Mouse (Mus musculus) intestine, embryonic 14.5 days (tissue): Measurements from ENCODE around the gene Olfr1121. TPM values are rescaled to one million over a fixed set of nuclear protein-coding genes. Genes with fewer than 3 reads are reported as not detected.

ENCODE experiments used
- polyA plus RNA-seq: library from polyadenylated mRNA; unstranded; fragments of >200 nt; fragmentation: Nextera tagmentation; extraction: Ambion mirVana; gene quantifications from 2 replicates; pipeline ENCODE4 v1.2.1, GENCODE M21; 2014

The Olfr1121 gene
- polyA plus RNA-seq, 1 experiment from 2014 or later, result not detected

Other genes starting within 250 kb of the Olfr1121 start
- gene Olfr1110, start 229.6 kb upstream of the Olfr1121 start, polyA plus RNA-seq, result not detected in 2 replicates
- gene Olfr1111, start 217.3 kb upstream of the Olfr1121 start, polyA plus RNA-seq, result not detected in 2 replicates
- not detected in 2 replicates for gene Olfr1112, start 182.1 kb upstream of the Olfr1121 start, polyA plus RNA-seq
- gene Olfr1113, start 160.9 kb upstream of the Olfr1121 start, polyA plus RNA-seq, result not detected in 2 replicates
- not detected in 2 replicates for gene Olfr1115, start 121.9 kb upstream of the Olfr1121 start, polyA plus RNA-seq
- not detected in 2 replicates for gene Olfr1116, start 102.4 kb upstream of the Olfr1121 start, polyA plus RNA-seq
- gene Olfr1118, start 62.3 kb upstream of the Olfr1121 start, polyA plus RNA-seq, result not detected in 2 replicates
- not detected in 2 replicates for gene Olfr1120, start 15.1 kb upstream of the Olfr1121 start, polyA plus RNA-seq
- gene Olfr1122, start 16.0 kb downstream of the Olfr1121 start, polyA plus RNA-seq, result not detected in 2 replicates
- not detected in 2 replicates for gene Olfr1123, start 46.7 kb downstream of the Olfr1121 start, polyA plus RNA-seq
- gene Olfr1124, start 60.4 kb downstream of the Olfr1121 start, polyA plus RNA-seq, result 0.07 TPM in 1 of 2 replicates, not detected in the other
- gene Olfr1126, start 84.1 kb downstream of the Olfr1121 start, polyA plus RNA-seq, result not detected in 2 replicates
- gene Pramel7, start 127.2 kb downstream of the Olfr1121 start, polyA plus RNA-seq, result not detected in 2 replicates
- not detected in 2 replicates for gene Pramel6, start 136.7 kb downstream of the Olfr1121 start, polyA plus RNA-seq
- gene Olfr153, start 161.9 kb downstream of the Olfr1121 start, polyA plus RNA-seq, result not detected in 2 replicates
- gene Olfr1128, start 175.6 kb downstream of the Olfr1121 start, polyA plus RNA-seq, result not detected in 2 replicates
- not detected in 2 replicates for gene Olfr1129, start 204.0 kb downstream of the Olfr1121 start, polyA plus RNA-seq
- not detected in 2 replicates for gene Olfr1130, start 236.3 kb downstream of the Olfr1121 start, polyA plus RNA-seq